Mouse (Mus musculus): ENCODE results near the gene Bmp7.

The Bmp7 gene

DNA sequence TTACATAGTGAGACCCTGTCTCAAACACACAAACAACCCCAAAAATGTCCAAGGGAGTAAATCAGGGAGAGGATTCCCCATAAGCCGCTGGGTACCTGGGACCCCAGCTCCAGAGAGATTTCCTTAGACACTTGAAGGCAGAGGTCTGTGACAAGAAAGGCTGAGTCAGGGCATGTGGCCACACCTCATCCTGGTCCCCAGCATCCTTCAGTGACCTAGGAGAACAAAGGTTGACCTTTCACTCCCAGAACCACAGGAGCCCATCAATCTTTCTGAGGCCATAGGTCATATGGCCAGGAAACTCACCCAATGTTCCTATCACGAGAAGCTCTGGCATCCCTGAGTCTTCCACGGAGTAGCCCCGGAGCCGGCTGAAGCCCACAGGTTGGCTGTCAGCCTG, 111.9 kb downstream of the Bmp7 start:
- TF ChIP-seq GATA4 (IDR thresholded peaks at IDR 0.05; ENCODE audit: insufficient replicate concordance, low read length), result no peak

- TF ChIP-seq GATA4 (IDR thresholded peaks at IDR 0.05; ENCODE audit: insufficient replicate concordance, low read length), result no peak
Measured at GRCm38 (mm10) chr2:172827564-172827963, 112.6 kb downstream of the Bmp7 start.

DNA sequence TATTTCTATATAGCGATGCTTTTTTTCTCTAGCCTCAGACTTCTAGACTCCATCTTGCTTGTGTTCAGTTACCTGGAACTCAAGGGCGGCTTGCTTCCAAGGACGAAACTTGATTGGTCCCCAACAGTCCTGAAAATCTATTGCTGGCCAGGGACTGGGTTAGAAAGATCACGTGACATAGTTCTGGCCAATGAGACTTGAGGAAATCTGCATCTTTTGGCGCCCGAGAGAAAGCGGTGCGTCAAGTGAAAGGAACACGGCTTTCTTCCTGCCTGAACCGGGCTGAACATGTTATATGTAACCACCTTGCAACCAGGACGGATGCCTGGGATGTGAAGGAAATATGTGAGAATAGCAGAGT, 114.4 kb downstream of the Bmp7 start:
- TF ChIP-seq GATA4 (IDR thresholded peaks at IDR 0.05; ENCODE audit: insufficient replicate concordance, low read length), result no peak

DNA sequence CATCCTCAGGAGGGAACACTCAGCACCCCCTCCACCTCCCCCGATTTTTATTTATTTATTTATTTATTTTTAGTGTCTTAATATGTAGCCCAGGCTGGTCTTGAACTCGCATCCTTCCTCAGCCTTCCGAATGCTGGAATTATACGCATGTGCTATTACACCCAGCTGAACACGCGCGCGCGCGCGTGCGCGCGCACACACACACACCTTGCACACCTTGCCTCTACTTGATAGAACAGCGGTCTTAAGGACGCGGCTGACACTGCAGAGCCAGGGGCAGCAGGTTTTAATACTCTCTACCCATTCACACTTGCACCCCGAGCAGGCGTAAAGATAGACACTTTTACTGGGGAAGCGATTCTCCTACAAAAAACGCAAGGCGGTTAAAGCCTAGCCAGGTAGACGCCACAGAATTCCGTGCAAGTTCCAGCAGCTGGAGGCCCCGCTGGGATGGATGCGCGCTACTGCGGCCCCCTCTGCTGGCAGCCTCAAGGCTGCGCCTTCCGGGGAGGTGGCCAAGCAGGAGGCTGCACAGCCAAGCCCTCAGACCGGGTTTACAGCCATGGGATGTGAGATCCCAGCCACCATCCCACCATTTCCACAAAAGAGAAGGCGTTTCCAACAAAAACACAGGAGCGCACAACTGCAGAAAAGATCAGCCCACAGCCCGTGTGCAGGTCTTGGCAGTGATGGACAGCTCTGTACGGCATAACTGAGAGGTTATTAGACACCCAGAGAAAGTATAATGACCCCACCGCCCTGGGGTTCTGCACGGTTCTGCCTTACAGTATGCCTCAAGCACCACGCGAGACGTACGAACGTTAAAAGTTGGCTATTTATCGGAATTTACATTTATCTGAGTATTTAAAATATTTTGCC, 115.0 kb downstream of the Bmp7 start:
- TF ChIP-seq GATA4 (IDR thresholded peaks at IDR 0.05; ENCODE audit: insufficient replicate concordance, low read length), result no peak

GRCm38 (mm10) chr2:172818631-172819230, 121.4 kb downstream of the Bmp7 start:
- no peak for TF ChIP-seq GATA4 (IDR thresholded peaks at IDR 0.05; ENCODE audit: insufficient replicate concordance, low read length)
